Mouse (Mus musculus): ENCODE measurements around the gene Ddi2.
A peak's percentile ranks its signal among the peaks of the same experiment; 100 is the strongest.

Ddi2 gene

GRCm38 (mm10) chr4:141688505-141688904 is 34.7 kb downstream of the Ddi2 start:
- no peak for DNase-seq (ENCODE audit: low spot score)

- DNase-seq (ENCODE audit: low spot score) = no peak
Observed at GRCm38 (mm10) chr4:141686525-141686924, 36.7 kb downstream of the Ddi2 start.

GRCm38 (mm10) chr4:141686093-141686492 is 37.1 kb downstream of the Ddi2 start:
- no peak for DNase-seq (ENCODE audit: low spot score)

- no peak for DNase-seq (ENCODE audit: low spot score)
Observed at GRCm38 (mm10) chr4:141685499-141685898, 37.7 kb downstream of the Ddi2 start, which contains the start of gene Rsc1a1. TSS of gene Rsc1a1 (minus strand) at chr4:141685599.

GRCm38 (mm10) chr4:141682706-141683230 is 40.5 kb downstream of the Ddi2 start:
- DNase-seq (ENCODE audit: low spot score) = no peak

GRCm38 (mm10) chr4:141681767-141682166 is 41.5 kb downstream of the Ddi2 start:
- DNase-seq (ENCODE audit: low spot score) = no peak

GRCm38 (mm10) chr4:141680892-141681291 is 42.3 kb downstream of the Ddi2 start:
- no peak for DNase-seq (ENCODE audit: low spot score)

- DNase-seq (ENCODE audit: low spot score) = no peak
Observed at GRCm38 (mm10) chr4:141679016-141679415, 44.2 kb downstream of the Ddi2 start.

GRCm38 (mm10) chr4:141676462-141676979 is 46.7 kb downstream of the Ddi2 start:
- no peak for DNase-seq (ENCODE audit: low spot score)

- DNase-seq (ENCODE audit: low spot score) = peak; percentile 4
Observed at GRCm38 (mm10) chr4:141672325-141672724, 50.9 kb downstream of the Ddi2 start.

- no peak for DNase-seq (ENCODE audit: low spot score)
Observed at GRCm38 (mm10) chr4:141671389-141671788, 51.8 kb downstream of the Ddi2 start.

GRCm38 (mm10) chr4:141669898-141670712 is 53.1 kb downstream of the Ddi2 start:
- DNase-seq (ENCODE audit: low spot score) = no peak

GRCm38 (mm10) chr4:141664799-141665198 is 58.4 kb downstream of the Ddi2 start, which contains the start of gene Plekhm2:
TSS of gene Plekhm2 (minus strand) at chr4:141664899.
- no peak for DNase-seq (ENCODE audit: low spot score)

GRCm38 (mm10) chr4:141664011-141664745 is 59.0 kb downstream of the Ddi2 start:
- peak; percentile 61 for DNase-seq (ENCODE audit: low spot score)

GRCm38 (mm10) chr4:141663122-141663931 is 59.9 kb downstream of the Ddi2 start:
- DNase-seq (ENCODE audit: low spot score) = no peak

GRCm38 (mm10) chr4:141660884-141661283 is 62.3 kb downstream of the Ddi2 start:
- DNase-seq (ENCODE audit: low spot score) = no peak

GRCm38 (mm10) chr4:141659739-141660138 is 63.5 kb downstream of the Ddi2 start:
- DNase-seq (ENCODE audit: low spot score) = no peak

- no peak for DNase-seq (ENCODE audit: low spot score)
Observed at GRCm38 (mm10) chr4:141658846-141659484, 64.3 kb downstream of the Ddi2 start.

GRCm38 (mm10) chr4:141656932-141657331 is 66.3 kb downstream of the Ddi2 start:
- peak; percentile 58 for DNase-seq (ENCODE audit: low spot score)

- no peak for DNase-seq (ENCODE audit: low spot score)
Observed at GRCm38 (mm10) chr4:141655908-141656608, 67.2 kb downstream of the Ddi2 start.

GRCm38 (mm10) chr4:141654509-141654908 is 68.7 kb downstream of the Ddi2 start:
- DNase-seq (ENCODE audit: low spot score) = no peak

Data from yolk sac, embryonic 10.5 days (tissue).